Mouse (Mus musculus): ENCODE measurements around the gene Fbxo39. TPM values are rescaled to one million over a fixed set of nuclear protein-coding genes. Genes with fewer than 3 reads are reported as not detected.

The Fbxo39 gene
- total RNA-seq (2014; rRNA removed; ENCODE audit: low replicate concordance) (not detected in 2 replicates), polyA plus RNA-seq (2015; fragmentation: Nextera tagmentation; extraction: Ambion mirVana) (not detected in 2 replicates)

GRCm38 (mm10) chr11:72314151-72314895, at the start of gene Fbxo39:
Fbxo39 (plus strand) TSS chr11:72314444.
- no peak for ATAC-seq (ENCODE audit: insufficient read depth, low read depth)
- DNase-seq (ENCODE audit: low spot score), result no peak
- no peak for TF ChIP-seq CTCF (IDR thresholded peaks at IDR 0.05; ENCODE audit: low read depth)
- no peak for TF ChIP-seq EP300 (IDR thresholded peaks at IDR 0.05; ENCODE audit: low read depth)
- Histone ChIP-seq H3K9ac (replicated peaks; ENCODE audit: low read depth, low read length) (no peak within 1 kb of the TSS; the same call in 1 of the 2 replicates), H3K4me2 (ENCODE audit: low read depth, low read length) (peak within 1 kb of the TSS; percentile 46), H3K36me3 (replicated peaks; ENCODE audit: control insufficient read depth, insufficient read depth, low read length) (0 out of 2 replicates have a peak, but pooled peaks cover 3% of the 10 kb centered on the region), H3K9me3 (replicated peaks; ENCODE audit: control insufficient read depth, low read length) (no peaks in the 10 kb centered on the region), H3K4me1 (ENCODE audit: control insufficient read depth, insufficient read depth) (no peaks in the 10 kb centered on the region), H3K4me3 (ENCODE audit: low read depth, low read length) (peak within 1 kb of the TSS; percentile 28), H3K27me3 (ENCODE audit: control insufficient read depth, insufficient read depth, low read length) (peaks cover 22% of the 10 kb centered on the region), H3K27ac (ENCODE audit: low read depth) (no peak within 1 kb of the TSS)
- WGBS, result 11% methylated on average over 42 of the region's 42 CpGs

- WGBS, result 14% methylated on average over 11 of the region's 11 CpGs
- Histone ChIP-seq H3K4me2 (ENCODE audit: low read depth, low read length) (peak overlapping the region; percentile 67; the same call in 1 of the 2 replicates), H3K4me3 (ENCODE audit: low read depth, low read length) (no peak overlapping the region), H3K27me3 (ENCODE audit: control insufficient read depth, insufficient read depth, low read length) (peaks cover 27% of the 10 kb centered on the region), H3K9me3 (replicated peaks; ENCODE audit: control insufficient read depth, low read length) (no peaks in the 10 kb centered on the region), H3K4me1 (ENCODE audit: control insufficient read depth, insufficient read depth) (peaks cover 6% of the 10 kb centered on the region), H3K27ac (ENCODE audit: low read depth) (no peak overlapping the region), H3K9ac (replicated peaks; ENCODE audit: low read depth, low read length) (no peak overlapping the region), H3K36me3 (replicated peaks; ENCODE audit: control insufficient read depth, insufficient read depth, low read length) (no peaks in the 10 kb centered on the region)
- no peak for DNase-seq (ENCODE audit: low spot score)
- no peak for ATAC-seq (ENCODE audit: insufficient read depth, low read depth)
- no peak for TF ChIP-seq CTCF (IDR thresholded peaks at IDR 0.05; ENCODE audit: low read depth)
- TF ChIP-seq EP300 (IDR thresholded peaks at IDR 0.05; ENCODE audit: low read depth), result no peak
Measured at GRCm38 (mm10) chr11:72265483-72265882, 48.8 kb upstream of the Fbxo39 start.

- TF ChIP-seq CTCF (IDR thresholded peaks at IDR 0.05; ENCODE audit: low read depth), result peak; percentile 56
- no peak for TF ChIP-seq EP300 (IDR thresholded peaks at IDR 0.05; ENCODE audit: low read depth)
- no peak overlapping the region; the same call in 1 of the 2 replicates for H3K9ac ChIP-seq (replicated peaks; ENCODE audit: low read depth, low read length)
- H3K9me3 ChIP-seq (replicated peaks; ENCODE audit: control insufficient read depth, low read length), result no peaks in the 10 kb centered on the region
- 2% methylated on average over 46 of the region's 46 CpGs for WGBS
- ATAC-seq (ENCODE audit: insufficient read depth, low read depth) (peak; percentile 90), DNase-seq (ENCODE audit: low spot score) (peak; percentile 63)
- H3K27me3 ChIP-seq (ENCODE audit: control insufficient read depth, insufficient read depth, low read length), result peaks cover 27% of the 10 kb centered on the region
- H3K4me3 ChIP-seq (ENCODE audit: low read depth, low read length), result peak overlapping the region; percentile 45
- H3K4me2 ChIP-seq (ENCODE audit: low read depth, low read length), result peak overlapping the region; percentile 67
- H3K4me1 ChIP-seq (ENCODE audit: control insufficient read depth, insufficient read depth), result peaks cover 7% of the 10 kb centered on the region
- H3K36me3 ChIP-seq (replicated peaks; ENCODE audit: control insufficient read depth, insufficient read depth, low read length), result no peaks in the 10 kb centered on the region
- no peak overlapping the region for H3K27ac ChIP-seq (ENCODE audit: low read depth)
Measured at GRCm38 (mm10) chr11:72266207-72266959, 47.9 kb upstream of the Fbxo39 start.

GRCm38 (mm10) chr11:72266960-72267560, 47.2 kb upstream of the Fbxo39 start, which contains the start of gene Slc13a5:
Slc13a5 (minus strand) TSS chr11:72267222.
- no peak for TF ChIP-seq CTCF (IDR thresholded peaks at IDR 0.05; ENCODE audit: low read depth)
- TF ChIP-seq EP300 (IDR thresholded peaks at IDR 0.05; ENCODE audit: low read depth), result no peak
- Histone ChIP-seq H3K9me3 (replicated peaks; ENCODE audit: control insufficient read depth, low read length) (no peaks in the 10 kb centered on the region), H3K4me3 (ENCODE audit: low read depth, low read length) (peak within 1 kb of the TSS; percentile 45), H3K4me1 (ENCODE audit: control insufficient read depth, insufficient read depth) (peaks cover 12% of the 10 kb centered on the region), H3K4me2 (ENCODE audit: low read depth, low read length) (peak within 1 kb of the TSS; percentile 67), H3K9ac (replicated peaks; ENCODE audit: low read depth, low read length) (no peak within 1 kb of the TSS; the same call in 1 of the 2 replicates), H3K27ac (ENCODE audit: low read depth) (no peak within 1 kb of the TSS), H3K27me3 (ENCODE audit: control insufficient read depth, insufficient read depth, low read length) (peaks cover 27% of the 10 kb centered on the region), H3K36me3 (replicated peaks; ENCODE audit: control insufficient read depth, insufficient read depth, low read length) (no peaks in the 10 kb centered on the region)
- peak; percentile 27; the same call in 1 of the 2 replicates for ATAC-seq (ENCODE audit: insufficient read depth, low read depth)
- 5% methylated on average over 36 of the region's 36 CpGs for whole genome bisulfite sequencing
- no peak for DNase-seq (ENCODE audit: low spot score)

- 7% methylated on average over 1 of the region's 1 CpGs for WGBS
- H3K9me3 ChIP-seq (replicated peaks; ENCODE audit: control insufficient read depth, low read length), result no peaks in the 10 kb centered on the region
- TF ChIP-seq CTCF (IDR thresholded peaks at IDR 0.05; ENCODE audit: low read depth), result no peak
- TF ChIP-seq EP300 (IDR thresholded peaks at IDR 0.05; ENCODE audit: low read depth), result no peak
- DNase-seq (ENCODE audit: low spot score), result no peak
- no peak overlapping the region for H3K4me3 ChIP-seq (ENCODE audit: low read depth, low read length)
- H3K27ac ChIP-seq (ENCODE audit: low read depth), result no peak overlapping the region
- no peaks in the 10 kb centered on the region for H3K36me3 ChIP-seq (replicated peaks; ENCODE audit: control insufficient read depth, insufficient read depth, low read length)
- H3K9ac ChIP-seq (replicated peaks; ENCODE audit: low read depth, low read length), result no peak overlapping the region
- 0 out of 2 replicates have a peak, but pooled peaks cover 6% of the 10 kb centered on the region for H3K27me3 ChIP-seq (ENCODE audit: control insufficient read depth, insufficient read depth, low read length)
- ATAC-seq (ENCODE audit: insufficient read depth, low read depth), result no peak
- H3K4me1 ChIP-seq (ENCODE audit: control insufficient read depth, insufficient read depth), result peaks cover 6% of the 10 kb centered on the region; the same call in 1 of the 2 replicates
- H3K4me2 ChIP-seq (ENCODE audit: low read depth, low read length), result no peak overlapping the region
Measured at GRCm38 (mm10) chr11:72271761-72272160, 42.5 kb upstream of the Fbxo39 start.
